Mouse (Mus musculus): ENCODE data around the gene Filip1l. TPM values are rescaled to one million over a fixed set of nuclear protein-coding genes. Genes with fewer than 3 reads are reported as not detected.

The Filip1l gene
- polyA plus RNA-seq, 1 experiment from 2014 or later: 1.8 TPM

DNA sequence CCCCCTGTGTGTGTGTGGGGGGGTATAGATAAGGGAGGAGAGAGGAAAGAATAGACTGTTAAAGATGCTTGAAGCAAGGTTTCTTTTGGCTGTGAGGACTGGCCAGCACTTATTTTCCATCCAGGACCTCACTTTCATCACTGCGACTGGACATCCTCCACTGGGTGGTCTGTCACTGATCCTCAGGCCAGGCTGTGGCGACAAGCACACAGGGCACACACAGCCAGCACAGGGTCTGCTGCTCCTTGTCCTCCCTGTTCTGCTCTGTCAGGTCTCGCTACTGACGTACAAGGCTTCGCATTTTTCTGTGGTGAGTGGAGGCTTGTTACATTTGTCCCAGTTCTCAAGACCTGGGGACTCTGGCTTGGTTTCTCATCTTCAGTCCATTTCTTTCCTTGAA is 66.4 kb downstream of the Filip1l start:
- Histone ChIP-seq H3K27ac (ENCODE audit: low read depth, low read length) (no peak overlapping the region), H3K4me3 (ENCODE audit: low read depth, low read length) (no peak overlapping the region), H3K36me3 (ENCODE audit: control insufficient read depth, insufficient read depth, low read length) (no peaks in the 10 kb centered on the region), H3K4me1 (ENCODE audit: control insufficient read depth, insufficient read depth, low read length) (peaks cover 8% of the 10 kb centered on the region), H3K27me3 (ENCODE audit: control insufficient read depth, insufficient read depth, low read length) (no peaks in the 10 kb centered on the region), H3K9me3 (ENCODE audit: control insufficient read depth, low read length) (no peaks in the 10 kb centered on the region), H3K9ac (replicated peaks; ENCODE audit: low read depth, low read length) (no peak overlapping the region), H3K4me2 (ENCODE audit: low read depth, low read length) (no peak overlapping the region)
- no peak for ATAC-seq (ENCODE audit: low read depth)
- WGBS: 75% methylated on average over 5 of the region's 5 CpGs

DNA sequence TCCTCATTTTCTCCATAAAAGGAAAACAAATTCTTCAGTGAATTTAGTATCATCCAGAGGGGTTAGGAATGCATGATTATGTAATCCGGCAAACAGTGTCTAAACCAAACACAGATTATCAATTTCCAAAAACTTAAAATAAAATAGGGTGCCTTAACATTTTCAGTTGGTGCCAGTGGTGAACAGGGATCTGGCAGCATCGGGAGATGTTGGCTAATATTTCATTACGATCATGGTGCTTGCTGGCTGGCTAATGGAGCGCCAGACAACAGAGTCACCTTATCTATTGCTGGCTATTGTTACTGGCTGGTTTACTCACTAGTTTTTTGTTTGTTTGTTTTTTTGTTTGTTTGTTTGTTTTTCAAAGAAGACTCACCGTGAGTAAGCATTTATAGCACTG is 67.0 kb downstream of the Filip1l start:
- no peak overlapping the region for H3K4me3 ChIP-seq (ENCODE audit: low read depth, low read length)
- no peak overlapping the region for H3K27ac ChIP-seq (ENCODE audit: low read depth, low read length)
- no peak for ATAC-seq (ENCODE audit: low read depth)
- H3K4me1 ChIP-seq (ENCODE audit: control insufficient read depth, insufficient read depth, low read length): peaks cover 8% of the 10 kb centered on the region
- H3K27me3 ChIP-seq (ENCODE audit: control insufficient read depth, insufficient read depth, low read length): no peaks in the 10 kb centered on the region
- H3K4me2 ChIP-seq (ENCODE audit: low read depth, low read length): no peak overlapping the region
- H3K36me3 ChIP-seq (ENCODE audit: control insufficient read depth, insufficient read depth, low read length): no peaks in the 10 kb centered on the region
- WGBS: 87% methylated on average over 5 of the region's 5 CpGs
- H3K9me3 ChIP-seq (ENCODE audit: control insufficient read depth, low read length): no peaks in the 10 kb centered on the region
- no peak overlapping the region for H3K9ac ChIP-seq (replicated peaks; ENCODE audit: low read depth, low read length)

DNA sequence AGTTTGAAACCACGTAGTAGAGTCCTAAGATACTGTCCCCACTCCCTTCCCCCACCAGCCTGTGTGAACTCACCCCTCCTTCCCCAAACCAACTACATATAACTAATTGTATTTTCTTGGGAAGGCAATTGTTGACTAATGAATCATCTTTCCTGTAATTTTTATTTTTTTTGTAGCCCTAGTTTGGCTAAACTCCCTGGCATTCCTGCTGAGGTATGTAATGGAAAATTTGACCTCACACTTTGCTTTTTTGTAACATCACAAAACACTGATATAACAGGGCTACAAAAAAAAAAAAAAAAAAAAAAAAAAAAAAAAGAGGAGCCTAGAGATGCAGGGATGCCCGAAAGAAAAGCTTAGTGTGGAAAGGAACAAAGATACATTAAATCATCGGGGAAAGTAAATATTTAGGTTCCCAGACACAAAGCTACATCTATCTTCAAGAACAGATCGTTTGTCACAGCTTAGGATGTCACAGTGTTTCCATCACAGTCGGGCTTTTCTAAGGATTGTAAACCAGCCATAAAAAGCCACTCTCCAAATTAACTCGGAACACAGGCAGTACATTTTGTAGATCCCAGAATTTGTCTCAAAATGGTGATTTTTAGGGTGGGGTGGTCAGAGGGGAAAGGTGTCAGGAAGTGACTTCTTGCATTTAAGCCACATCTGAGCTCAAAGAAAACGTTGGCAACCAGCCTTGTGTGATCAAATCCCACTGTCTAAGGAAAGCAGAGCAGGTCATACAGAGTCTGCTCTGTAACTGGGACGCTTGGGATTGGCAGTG is 68.1 kb downstream of the Filip1l start:
- Histone ChIP-seq H3K36me3 (ENCODE audit: control insufficient read depth, insufficient read depth, low read length) (no peaks in the 10 kb centered on the region), H3K27me3 (ENCODE audit: control insufficient read depth, insufficient read depth, low read length) (no peaks in the 10 kb centered on the region), H3K27ac (ENCODE audit: low read depth, low read length) (no peak overlapping the region), H3K9me3 (ENCODE audit: control insufficient read depth, low read length) (no peaks in the 10 kb centered on the region), H3K4me2 (ENCODE audit: low read depth, low read length) (no peak overlapping the region), H3K4me1 (ENCODE audit: control insufficient read depth, insufficient read depth, low read length) (peaks cover 8% of the 10 kb centered on the region), H3K9ac (replicated peaks; ENCODE audit: low read depth, low read length) (no peak overlapping the region), H3K4me3 (ENCODE audit: low read depth, low read length) (no peak overlapping the region)
- ATAC-seq (ENCODE audit: low read depth): no peak
- WGBS: 30% methylated on average over 8 of the region's 8 CpGs

DNA sequence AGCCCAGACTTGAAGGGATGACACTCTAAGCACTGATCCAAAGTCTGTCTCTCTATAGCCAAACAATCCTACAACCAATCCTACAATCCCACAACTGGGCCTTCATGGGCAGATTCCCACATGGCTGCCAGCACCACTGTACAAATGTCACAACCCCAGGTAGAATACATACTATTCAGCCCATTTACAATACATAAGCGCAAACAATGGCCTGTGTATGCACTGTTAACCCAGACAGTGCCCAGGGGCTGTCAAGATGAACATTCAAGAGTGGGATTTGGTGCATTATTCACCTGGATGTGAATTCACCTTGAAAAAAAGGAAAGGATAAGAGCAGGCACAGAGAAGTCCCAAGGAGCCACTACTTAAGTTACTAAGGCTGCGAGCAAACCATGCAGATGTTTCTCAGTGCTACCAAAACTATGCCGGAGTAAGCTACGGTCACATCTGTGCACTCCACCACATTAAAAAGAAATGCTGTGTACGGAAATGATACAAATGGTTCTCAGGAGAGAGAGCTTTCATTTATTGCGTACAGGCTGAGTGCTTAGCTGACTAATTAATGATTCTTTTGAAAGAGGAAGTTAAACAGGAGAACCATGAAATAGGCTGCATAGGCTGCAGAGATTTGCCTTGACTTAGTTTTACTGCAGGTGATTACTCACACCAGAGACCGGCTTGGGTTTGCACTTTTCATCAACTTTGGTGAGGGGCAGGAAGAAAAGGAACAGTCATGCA is 69.0 kb downstream of the Filip1l start:
- H3K4me2 ChIP-seq (ENCODE audit: low read depth, low read length): no peak overlapping the region
- H3K9me3 ChIP-seq (ENCODE audit: control insufficient read depth, low read length): no peaks in the 10 kb centered on the region
- no peak overlapping the region for H3K27ac ChIP-seq (ENCODE audit: low read depth, low read length)
- peaks cover 8% of the 10 kb centered on the region for H3K4me1 ChIP-seq (ENCODE audit: control insufficient read depth, insufficient read depth, low read length)
- peak; percentile 82 for ATAC-seq (ENCODE audit: low read depth)
- H3K4me3 ChIP-seq (ENCODE audit: low read depth, low read length): no peak overlapping the region
- 34% methylated on average over 7 of the region's 7 CpGs for WGBS
- no peaks in the 10 kb centered on the region for H3K36me3 ChIP-seq (ENCODE audit: control insufficient read depth, insufficient read depth, low read length)
- H3K27me3 ChIP-seq (ENCODE audit: control insufficient read depth, insufficient read depth, low read length): no peaks in the 10 kb centered on the region
- no peak overlapping the region for H3K9ac ChIP-seq (replicated peaks; ENCODE audit: low read depth, low read length)

DNA sequence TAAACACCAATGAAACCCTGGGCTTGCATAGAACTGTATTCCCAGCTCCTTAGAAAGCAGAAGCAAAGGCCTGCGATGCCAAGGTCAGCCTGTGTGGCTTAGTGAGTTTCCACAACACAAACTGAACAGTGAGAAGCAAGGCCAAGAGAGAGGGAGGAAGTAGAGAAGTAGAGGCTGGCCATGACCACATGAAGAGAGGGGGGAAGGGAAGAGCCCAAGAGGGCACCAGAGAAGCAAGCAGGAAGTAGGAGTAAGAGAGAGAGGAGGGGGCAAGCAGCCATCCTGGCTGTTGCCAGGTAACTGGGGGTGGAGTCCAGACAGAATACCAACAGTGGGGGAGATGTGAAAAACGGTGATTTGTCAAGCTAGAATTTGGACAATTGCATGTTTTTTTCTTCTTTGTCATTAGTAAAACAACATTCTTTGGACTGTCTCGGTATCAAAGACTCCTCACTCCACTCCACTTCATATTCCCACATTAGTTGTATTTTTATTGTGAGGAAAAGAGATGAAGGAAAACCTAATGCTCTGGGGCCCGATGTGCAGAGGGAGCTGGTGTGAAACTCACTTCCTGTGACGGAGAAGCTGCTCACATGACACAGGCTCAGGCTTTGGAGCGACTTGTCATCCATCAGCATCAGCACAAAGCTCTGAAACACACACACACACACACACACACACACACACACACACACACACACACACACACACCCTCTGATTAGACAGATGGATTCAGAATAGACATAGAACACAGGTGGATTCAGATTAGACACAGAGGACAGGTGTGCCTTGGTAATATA is 70.3 kb downstream of the Filip1l start:
- Histone ChIP-seq H3K9ac (replicated peaks; ENCODE audit: low read depth, low read length) (no peak overlapping the region), H3K9me3 (ENCODE audit: control insufficient read depth, low read length) (no peaks in the 10 kb centered on the region), H3K36me3 (ENCODE audit: control insufficient read depth, insufficient read depth, low read length) (no peaks in the 10 kb centered on the region), H3K27me3 (ENCODE audit: control insufficient read depth, insufficient read depth, low read length) (no peaks in the 10 kb centered on the region), H3K4me2 (ENCODE audit: low read depth, low read length) (no peak overlapping the region), H3K4me3 (ENCODE audit: low read depth, low read length) (no peak overlapping the region), H3K27ac (ENCODE audit: low read depth, low read length) (no peak overlapping the region), H3K4me1 (ENCODE audit: control insufficient read depth, insufficient read depth, low read length) (peaks cover 8% of the 10 kb centered on the region)
- 58% methylated on average over 6 of the region's 6 CpGs for WGBS
- no peak for ATAC-seq (ENCODE audit: low read depth)

GRCm38 (mm10) chr16:57426680-57427079 is 73.8 kb downstream of the Filip1l start:
- H3K27ac ChIP-seq (ENCODE audit: low read depth, low read length): no peak overlapping the region
- H3K27me3 ChIP-seq (ENCODE audit: control insufficient read depth, insufficient read depth, low read length): no peaks in the 10 kb centered on the region
- H3K9me3 ChIP-seq (ENCODE audit: control insufficient read depth, low read length): no peaks in the 10 kb centered on the region
- no peak overlapping the region for H3K4me3 ChIP-seq (ENCODE audit: low read depth, low read length)
- H3K4me1 ChIP-seq (ENCODE audit: control insufficient read depth, insufficient read depth, low read length): peaks cover 3% of the 10 kb centered on the region
- ATAC-seq (ENCODE audit: low read depth): no peak
- 63% methylated on average over 10 of the region's 10 CpGs for WGBS
- no peak overlapping the region for H3K4me2 ChIP-seq (ENCODE audit: low read depth, low read length)
- no peak overlapping the region for H3K9ac ChIP-seq (replicated peaks; ENCODE audit: low read depth, low read length)
- H3K36me3 ChIP-seq (ENCODE audit: control insufficient read depth, insufficient read depth, low read length): no peaks in the 10 kb centered on the region

DNA sequence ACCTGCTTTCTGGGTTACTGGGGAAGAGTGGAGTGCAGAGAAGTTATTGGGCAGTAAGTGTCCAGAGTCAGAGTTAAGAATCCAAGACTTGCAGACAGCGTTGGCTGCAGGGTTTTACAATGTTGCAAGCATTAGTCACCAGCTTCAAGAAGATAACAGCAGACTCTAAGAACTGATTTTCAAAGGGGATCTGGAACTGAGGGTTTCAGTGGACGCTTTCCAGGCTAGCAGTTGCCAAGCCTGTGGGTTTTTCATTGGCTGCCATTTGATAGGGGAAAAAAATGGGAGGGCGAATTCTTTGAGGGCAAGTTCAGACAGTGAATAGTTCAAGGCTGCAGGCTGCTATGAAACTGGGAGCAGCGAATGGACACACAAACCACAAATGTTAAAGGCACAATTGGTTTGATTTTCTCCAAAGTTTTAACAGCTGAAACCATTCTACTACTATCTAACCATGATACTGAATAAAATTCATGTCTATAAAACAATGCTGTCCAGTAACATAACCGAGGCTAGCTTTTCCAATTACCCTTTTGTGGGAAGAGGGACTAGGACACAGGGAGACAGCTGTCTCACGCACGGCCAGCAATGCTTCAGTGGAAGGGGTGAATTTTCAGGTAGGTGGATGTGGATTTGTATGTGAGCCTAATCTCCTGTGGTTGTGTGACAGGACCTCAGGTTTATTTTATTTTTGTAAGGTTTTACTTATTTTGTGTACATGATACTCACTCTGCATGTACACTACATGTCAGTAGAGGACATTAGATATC is 74.8 kb downstream of the Filip1l start:
- H3K4me1 ChIP-seq (ENCODE audit: control insufficient read depth, insufficient read depth, low read length): no peaks in the 10 kb centered on the region
- H3K27me3 ChIP-seq (ENCODE audit: control insufficient read depth, insufficient read depth, low read length): no peaks in the 10 kb centered on the region
- no peak overlapping the region for H3K9ac ChIP-seq (replicated peaks; ENCODE audit: low read depth, low read length)
- no peak for ATAC-seq (ENCODE audit: low read depth)
- no peak overlapping the region for H3K4me2 ChIP-seq (ENCODE audit: low read depth, low read length)
- no peaks in the 10 kb centered on the region for H3K36me3 ChIP-seq (ENCODE audit: control insufficient read depth, insufficient read depth, low read length)
- 81% methylated on average over 7 of the region's 7 CpGs for WGBS
- no peaks in the 10 kb centered on the region for H3K9me3 ChIP-seq (ENCODE audit: control insufficient read depth, low read length)
- no peak overlapping the region for H3K27ac ChIP-seq (ENCODE audit: low read depth, low read length)
- H3K4me3 ChIP-seq (ENCODE audit: low read depth, low read length): no peak overlapping the region

GRCm38 (mm10) chr16:57428977-57429376 is 76.1 kb downstream of the Filip1l start:
- Histone ChIP-seq H3K9me3 (ENCODE audit: control insufficient read depth, low read length) (no peaks in the 10 kb centered on the region), H3K27ac (ENCODE audit: low read depth, low read length) (no peak overlapping the region), H3K27me3 (ENCODE audit: control insufficient read depth, insufficient read depth, low read length) (no peaks in the 10 kb centered on the region), H3K4me2 (ENCODE audit: low read depth, low read length) (no peak overlapping the region), H3K36me3 (ENCODE audit: control insufficient read depth, insufficient read depth, low read length) (no peaks in the 10 kb centered on the region), H3K4me3 (ENCODE audit: low read depth, low read length) (no peak overlapping the region), H3K9ac (replicated peaks; ENCODE audit: low read depth, low read length) (no peak overlapping the region), H3K4me1 (ENCODE audit: control insufficient read depth, insufficient read depth, low read length) (no peaks in the 10 kb centered on the region)
- no peak for ATAC-seq (ENCODE audit: low read depth)
- WGBS: 83% methylated on average over 5 of the region's 5 CpGs
